Mouse (Mus musculus) heart, postnatal 0 days (tissue): Measurements from ENCODE around the gene Krtap3-2. TPM values are rescaled to one million over a fixed set of nuclear protein-coding genes. Genes with fewer than 3 reads are reported as not detected.
"Not testable (repeated sequence)": the region's sequence is repeated elsewhere in the genome, so short reads cannot be mapped to it uniquely, and the experiment has no call there.

ENCODE experiments used
- ATAC-seq: fragments of 200-750 bp; cut with Nextera tagmentation; 2 replicates; pipeline ENCODE4 v1.8.0; 2017; ENCODE audit warnings: low read depth, moderate number of reproducible peaks, moderate library complexity; ENCODE audit not compliant: insufficient read depth
- DNase-seq: peaks from one replicate; pipeline ENCODE4 v3.0.0-alpha.2; 2016; ENCODE audit warnings: low spot score
- H3K27ac ChIP-seq: fragments of 300-500 bp; sonication (generic); 2 replicates; pipeline ENCODE4 v1.5.1; 2014; ENCODE audit warnings: low read depth, mild to moderate bottlenecking
- H3K27me3 ChIP-seq: fragments of 300-500 bp; sonication (generic); 2 replicates; pipeline ENCODE4 v1.6.1; 2014; ENCODE audit warnings: low read length, mixed read lengths; ENCODE audit not compliant: control insufficient read depth, insufficient read depth
- H3K36me3 ChIP-seq: fragments of 300-500 bp; sonication (generic); replicated peaks from 2 replicates; pipeline ENCODE4 v1.6.1; 2014; ENCODE audit warnings: low read length, mixed read lengths; ENCODE audit not compliant: control insufficient read depth, insufficient read depth
- H3K4me1 ChIP-seq: fragments of 300-500 bp; sonication (generic); 2 replicates; pipeline ENCODE4 v1.6.1; 2014; ENCODE audit warnings: antibody characterized with exemption; ENCODE audit not compliant: control insufficient read depth, insufficient read depth
- H3K4me2 ChIP-seq: fragments of 300-500 bp; sonication (generic); 2 replicates; pipeline ENCODE4 v1.6.1; 2014; ENCODE audit warnings: low read depth, mild to moderate bottlenecking, low read length, moderate library complexity
- H3K4me3 ChIP-seq: fragments of 300-500 bp; sonication (generic); 2 replicates; pipeline ENCODE4 v1.5.1; 2014; ENCODE audit warnings: low read depth, low read length
- H3K9ac ChIP-seq: fragments of 300-500 bp; sonication (generic); replicated peaks from 2 replicates; pipeline ENCODE4 v1.6.1; 2014; ENCODE audit warnings: low read depth, low read length, mixed read lengths
- H3K9me3 ChIP-seq: fragments of 300-500 bp; sonication (generic); replicated peaks from 2 replicates; pipeline ENCODE4 v1.6.1; 2016; ENCODE audit warnings: low read length; ENCODE audit not compliant: control insufficient read depth
- CTCF ChIP-seq: IDR thresholded peaks from 2 replicates; pipeline ENCODE4 v1.5.1; 2016; ENCODE audit warnings: antibody characterized with exemption, control low read depth, low read depth
- EP300 ChIP-seq: IDR thresholded peaks from 2 replicates; pipeline ENCODE4 v1.6.1; 2016; ENCODE audit warnings: antibody characterized with exemption, low read depth
- WGBS: fragments of 180-500 bp; shearing (Covaris S2); extraction: QIAGEN DNeasy Blood & Tissue Kit; methylation state at CpG from one replicate; pipeline ENCODE4 v1.1.7; 2014; 5-methylcytosine and 5-hydroxymethylcytosine counted together
- polyA plus RNA-seq: library from polyadenylated mRNA; unstranded; fragments of >200 nt; fragmentation: Nextera tagmentation; extraction: Ambion mirVana; gene quantifications from 2 replicates; pipeline ENCODE4 v1.2.1, GENCODE M21; 2015
- total RNA-seq: library from RNA; depleted of rRNA; stranded (reverse); fragments of >200 nt; gene quantifications from 2 replicates; pipeline ENCODE4 v1.2.3, GENCODE M21; 2014; ENCODE audit warnings: low replicate concordance; rRNA removed

Gene Krtap3-2
- not detected in 2 replicates for total RNA-seq
- polyA plus RNA-seq = not detected in 2 replicates

GRCm38 (mm10) chr11:99556753-99557152 lies at the start of gene Krtap3-2:
Gene Krtap3-2, minus strand, starts transcription at chr11:99556853.
- Histone ChIP-seq H3K9me3 (no peaks in the 10 kb centered on the region), H3K36me3 (no peaks in the 10 kb centered on the region), H3K4me3 (no peak within 1 kb of the TSS), H3K4me2 (no peak within 1 kb of the TSS), H3K27ac (no peak within 1 kb of the TSS), H3K9ac (no peak within 1 kb of the TSS), H3K27me3 (no peaks in the 10 kb centered on the region), H3K4me1 (no peaks in the 10 kb centered on the region)
- ATAC-seq (no peak), DNase-seq (no peak)
- 49% methylated on average over 2 of the region's 2 CpGs for WGBS
- TF ChIP-seq EP300 (no peak), CTCF (no peak)

DNA sequence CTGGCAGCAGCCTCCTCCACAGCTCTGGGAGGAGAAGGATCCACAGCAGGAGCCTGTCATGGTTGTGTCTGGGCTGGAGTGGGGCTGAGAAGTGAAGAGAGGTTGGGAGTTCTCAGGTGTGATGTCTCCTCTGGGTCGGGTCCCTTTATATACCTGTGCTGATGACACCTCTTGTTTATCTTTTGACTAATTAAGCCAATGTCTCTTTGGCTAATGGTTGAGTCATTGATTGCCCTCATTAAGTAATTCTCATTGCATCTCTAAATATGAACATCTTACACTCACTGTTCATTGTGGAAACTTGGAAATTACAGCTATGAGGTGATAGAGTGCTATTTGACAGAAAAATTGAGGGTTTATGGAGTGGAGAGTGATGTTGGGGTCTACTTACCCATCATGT lies 46.6 kb upstream of the Krtap3-2 start, which contains the start of gene Gm11938:
Gm11938 (minus strand) TSS at position 101 of the 400 bp plus-strand sequence.
- H3K27ac ChIP-seq, H3K4me1 ChIP-seq, H3K9ac ChIP-seq, H3K4me3 ChIP-seq, H3K36me3 ChIP-seq, DNase-seq, ATAC-seq, H3K27me3 ChIP-seq, H3K9me3 ChIP-seq, H3K4me2 ChIP-seq: not testable (repeated sequence)
- 25% methylated on average over 1 of the region's 1 CpGs for WGBS

DNA sequence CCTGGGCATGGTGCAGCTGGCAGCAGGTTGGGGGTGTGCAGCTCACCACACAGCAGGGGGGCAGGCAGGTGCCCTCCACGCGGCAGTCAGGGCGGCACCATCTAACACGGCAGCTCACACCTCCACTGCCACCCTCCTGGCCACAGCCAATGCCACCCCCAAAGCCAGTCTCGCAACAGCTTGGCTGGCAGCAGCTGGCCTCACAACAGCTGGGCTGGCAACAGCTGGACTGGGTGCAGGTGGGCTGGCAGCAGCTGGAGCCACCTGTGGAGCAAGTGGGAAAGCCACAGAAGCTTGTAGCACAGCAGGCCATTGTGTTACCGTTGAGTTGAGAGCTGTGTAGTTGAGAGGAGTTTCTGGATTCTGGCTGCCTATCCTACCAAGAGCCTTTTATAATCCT lies 41.1 kb upstream of the Krtap3-2 start, which contains the start of gene Krtap9-3:
Krtap9-3 (minus strand) TSS at position 364 of the 400 bp plus-strand sequence.
- 75% methylated on average over 6 of the region's 6 CpGs for WGBS
- not testable (repeated sequence) for H3K36me3 ChIP-seq, H3K4me3 ChIP-seq, DNase-seq, H3K9ac ChIP-seq, H3K4me2 ChIP-seq, H3K27ac ChIP-seq, H3K27me3 ChIP-seq, H3K9me3 ChIP-seq, ATAC-seq, H3K4me1 ChIP-seq

GRCm38 (mm10) chr11:99590981-99591380 lies 34.3 kb upstream of the Krtap3-2 start, which contains the start of gene Krtap1-3:
Gene Krtap1-3, minus strand, starts transcription at chr11:99591339.
- Histone ChIP-seq H3K4me3 (no peak within 1 kb of the TSS), H3K27ac (no peak within 1 kb of the TSS), H3K4me1 (no peaks in the 10 kb centered on the region), H3K9ac (no peak within 1 kb of the TSS), H3K9me3 (no peaks in the 10 kb centered on the region), H3K36me3 (no peaks in the 10 kb centered on the region), H3K27me3 (no peaks in the 10 kb centered on the region), H3K4me2 (no peak within 1 kb of the TSS)
- ATAC-seq (no peak), DNase-seq (no peak)
- TF ChIP-seq CTCF = no peak
- no peak for TF ChIP-seq EP300
- 75% methylated on average over 6 of the region's 6 CpGs for WGBS

GRCm38 (mm10) chr11:99585096-99585495 lies 28.4 kb upstream of the Krtap3-2 start:
- TF ChIP-seq CTCF = no peak
- no peak for TF ChIP-seq EP300
- ATAC-seq = no peak
- 72% methylated on average over 7 of the region's 7 CpGs for WGBS

GRCm38 (mm10) chr11:99583245-99583704 lies 26.6 kb upstream of the Krtap3-2 start, which contains the start of gene Krtap1-4:
Gene Krtap1-4, minus strand, starts transcription at chr11:99583654.
- H3K9me3 ChIP-seq = no peaks in the 10 kb centered on the region
- no peaks in the 10 kb centered on the region for H3K36me3 ChIP-seq
- H3K4me2 ChIP-seq = no peak within 1 kb of the TSS
- no peak for TF ChIP-seq CTCF
- TF ChIP-seq EP300 = no peak
- H3K4me3 ChIP-seq = no peak within 1 kb of the TSS
- 47% methylated on average over 4 of the region's 5 CpGs for WGBS
- ATAC-seq = no peak
- no peak for DNase-seq
- no peaks in the 10 kb centered on the region for H3K27me3 ChIP-seq
- no peak within 1 kb of the TSS for H3K9ac ChIP-seq
- no peaks in the 10 kb centered on the region for H3K4me1 ChIP-seq
- no peak within 1 kb of the TSS for H3K27ac ChIP-seq

More at GRCm38 (mm10) chr11:99585096-99585495, 28.4 kb upstream of the Krtap3-2 start:
- Histone ChIP-seq H3K27ac (no peak overlapping the region), H3K27me3 (no peaks in the 10 kb centered on the region), H3K4me2 (no peak overlapping the region), H3K9ac (no peak overlapping the region), H3K4me3 (no peak overlapping the region), H3K36me3 (no peaks in the 10 kb centered on the region), H3K9me3 (no peaks in the 10 kb centered on the region), H3K4me1 (no peaks in the 10 kb centered on the region)
- DNase-seq = no peak
